Mouse (Mus musculus) neural tube, embryonic 14.5 days (tissue): Measurements from ENCODE around the gene Rab20. TPM values are rescaled to one million over a fixed set of nuclear protein-coding genes. Genes with fewer than 3 reads are reported as not detected.
"Not testable (repeated sequence)": the region's sequence is repeated elsewhere in the genome, so short reads cannot be mapped to it uniquely, and the experiment has no call there.

Experiments used
- ATAC-seq: fragments of 200-750 bp; cut with Nextera tagmentation; 2 replicates; pipeline ENCODE4 v1.8.0; 2017; ENCODE audit warnings: low read depth, mild to moderate bottlenecking, moderate TSS enrichment, moderate library complexity
- H3K27ac ChIP-seq: fragments of 300-500 bp; sonication (generic); 2 replicates; pipeline ENCODE4 v1.5.1; 2014; ENCODE audit warnings: low read depth, mild to moderate bottlenecking, control low read depth, low read length, moderate library complexity, mixed read lengths
- H3K27me3 ChIP-seq: fragments of 300-500 bp; sonication (generic); 2 replicates; pipeline ENCODE4 v1.6.1; 2014; ENCODE audit warnings: low read length; ENCODE audit not compliant: control insufficient read depth, insufficient read depth
- H3K36me3 ChIP-seq: fragments of 300-500 bp; sonication (generic); 2 replicates; pipeline ENCODE4 v1.6.1; 2014; ENCODE audit warnings: low read length, mixed read lengths; ENCODE audit not compliant: control insufficient read depth, insufficient read depth
- H3K4me1 ChIP-seq: fragments of 300-500 bp; sonication (generic); 2 replicates; pipeline ENCODE4 v1.6.1; 2014; ENCODE audit warnings: low read length; ENCODE audit not compliant: control insufficient read depth, insufficient read depth
- H3K4me2 ChIP-seq: fragments of 300-500 bp; sonication (generic); 2 replicates; pipeline ENCODE4 v1.6.1; 2014; ENCODE audit warnings: mild to moderate bottlenecking, low read depth, low read length, control low read depth
- H3K4me3 ChIP-seq: fragments of 300-500 bp; sonication (generic); 2 replicates; pipeline ENCODE4 v1.5.1; 2014; ENCODE audit warnings: low read depth, low read length, control low read depth, mixed read lengths
- H3K9ac ChIP-seq: fragments of 300-500 bp; sonication (generic); replicated peaks from 2 replicates; pipeline ENCODE4 v1.6.1; 2014; ENCODE audit warnings: low read depth, mild to moderate bottlenecking, control low read depth, low read length, mixed read lengths
- H3K9me3 ChIP-seq: fragments of 300-500 bp; sonication (generic); 2 replicates; pipeline ENCODE4 v1.6.1; 2016; ENCODE audit warnings: low read length; ENCODE audit not compliant: control insufficient read depth
- WGBS: fragments of 180-500 bp; shearing (Covaris S2); extraction: QIAGEN DNeasy Blood & Tissue Kit; methylation state at CpG from one replicate; pipeline ENCODE4 v1.1.7; 2014; 5-methylcytosine and 5-hydroxymethylcytosine counted together
- polyA plus RNA-seq: library from polyadenylated mRNA; unstranded; fragments of >200 nt; fragmentation: Nextera tagmentation; extraction: Ambion mirVana; gene quantifications from 2 replicates; pipeline ENCODE4 v1.2.1, GENCODE M21; 2014

The Rab20 gene
- polyA plus RNA-seq, 1 experiment from 2014 or later, result not detected

DNA sequence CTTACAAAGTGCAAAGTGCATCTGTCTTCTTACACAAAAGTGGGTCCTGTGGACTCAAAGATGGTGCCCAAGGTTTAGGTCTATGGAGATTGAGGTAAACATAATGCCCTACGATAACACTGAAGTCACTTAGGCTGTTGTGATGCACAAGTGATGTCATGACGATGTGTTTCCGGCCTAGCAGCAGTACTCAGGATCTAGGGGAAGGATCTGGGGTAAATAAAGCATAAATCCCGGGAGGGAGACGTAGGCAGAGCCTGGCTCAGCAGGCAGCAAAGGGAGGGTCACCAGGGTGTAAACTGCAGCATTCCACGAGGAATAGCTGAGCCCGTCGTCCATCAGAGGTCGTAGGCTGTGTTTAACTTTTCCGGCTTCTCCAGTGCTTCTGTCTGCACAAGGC, 30.4 kb upstream of the Rab20 start:
- no peak for ATAC-seq
- H3K9ac ChIP-seq, result no peak overlapping the region
- peaks cover 56% of the 10 kb centered on the region for H3K36me3 ChIP-seq
- no peak overlapping the region for H3K27ac ChIP-seq
- H3K9me3 ChIP-seq, result no peaks in the 10 kb centered on the region
- H3K4me2 ChIP-seq, result no peak overlapping the region
- no peak overlapping the region for H3K4me3 ChIP-seq
- H3K4me1 ChIP-seq, result no peaks in the 10 kb centered on the region
- no peaks in the 10 kb centered on the region for H3K27me3 ChIP-seq
- WGBS, result 88% methylated on average over 10 of the region's 10 CpGs

DNA sequence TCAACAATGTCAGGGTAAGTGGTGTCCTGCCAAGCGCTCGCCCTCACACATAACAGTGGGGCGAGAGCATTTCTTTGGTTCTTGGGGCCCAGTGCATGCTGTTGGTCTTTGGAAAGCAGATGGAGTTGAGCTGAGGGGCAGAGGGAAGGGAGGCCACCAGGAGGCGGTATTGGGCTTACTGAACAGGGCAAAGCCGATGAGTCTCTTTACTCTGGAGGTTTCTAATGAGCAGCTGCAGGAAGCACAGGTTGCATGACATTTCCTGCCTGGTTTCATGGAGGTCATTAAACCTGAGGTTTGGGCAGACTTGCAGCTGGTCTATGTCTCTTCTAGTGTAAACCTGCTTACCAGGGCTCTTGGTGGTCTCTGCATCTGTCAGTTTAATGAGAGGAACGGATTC, 28.3 kb upstream of the Rab20 start:
- no peaks in the 10 kb centered on the region for H3K9me3 ChIP-seq
- no peak overlapping the region for H3K27ac ChIP-seq
- no peak overlapping the region for H3K4me2 ChIP-seq
- H3K36me3 ChIP-seq, result peaks cover 53% of the 10 kb centered on the region
- 80% methylated on average over 6 of the region's 6 CpGs for WGBS
- H3K4me1 ChIP-seq, result no peaks in the 10 kb centered on the region
- H3K9ac ChIP-seq, result no peak overlapping the region
- ATAC-seq, result no peak
- H3K27me3 ChIP-seq, result no peaks in the 10 kb centered on the region
- no peak overlapping the region for H3K4me3 ChIP-seq

DNA sequence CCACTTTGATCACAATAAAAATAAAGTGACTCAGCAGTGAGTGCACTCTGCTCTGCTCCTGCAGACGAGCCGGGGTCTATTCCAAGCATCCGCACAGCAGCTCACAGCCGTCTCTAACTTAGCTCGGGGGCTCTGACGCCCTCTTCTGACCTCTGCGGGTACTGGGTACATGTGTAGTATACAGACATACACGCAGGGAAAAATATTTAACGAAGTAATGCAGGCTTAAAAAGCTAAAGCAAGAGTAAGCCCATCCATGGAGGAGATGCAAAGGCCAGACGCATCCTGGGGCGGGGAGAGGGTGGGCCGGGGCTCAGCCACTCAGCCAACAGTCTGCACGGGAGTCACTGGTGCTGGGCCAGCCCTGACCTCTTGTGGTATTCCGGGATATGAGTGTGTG, 27.6 kb upstream of the Rab20 start:
- ATAC-seq, result no peak
- H3K9me3 ChIP-seq, result no peaks in the 10 kb centered on the region
- H3K9ac ChIP-seq, result no peak overlapping the region
- no peak overlapping the region for H3K4me3 ChIP-seq
- no peak overlapping the region for H3K27ac ChIP-seq
- no peaks in the 10 kb centered on the region for H3K27me3 ChIP-seq
- no peak overlapping the region for H3K4me2 ChIP-seq
- WGBS, result 88% methylated on average over 14 of the region's 14 CpGs
- H3K4me1 ChIP-seq, result no peaks in the 10 kb centered on the region
- peaks cover 53% of the 10 kb centered on the region for H3K36me3 ChIP-seq

DNA sequence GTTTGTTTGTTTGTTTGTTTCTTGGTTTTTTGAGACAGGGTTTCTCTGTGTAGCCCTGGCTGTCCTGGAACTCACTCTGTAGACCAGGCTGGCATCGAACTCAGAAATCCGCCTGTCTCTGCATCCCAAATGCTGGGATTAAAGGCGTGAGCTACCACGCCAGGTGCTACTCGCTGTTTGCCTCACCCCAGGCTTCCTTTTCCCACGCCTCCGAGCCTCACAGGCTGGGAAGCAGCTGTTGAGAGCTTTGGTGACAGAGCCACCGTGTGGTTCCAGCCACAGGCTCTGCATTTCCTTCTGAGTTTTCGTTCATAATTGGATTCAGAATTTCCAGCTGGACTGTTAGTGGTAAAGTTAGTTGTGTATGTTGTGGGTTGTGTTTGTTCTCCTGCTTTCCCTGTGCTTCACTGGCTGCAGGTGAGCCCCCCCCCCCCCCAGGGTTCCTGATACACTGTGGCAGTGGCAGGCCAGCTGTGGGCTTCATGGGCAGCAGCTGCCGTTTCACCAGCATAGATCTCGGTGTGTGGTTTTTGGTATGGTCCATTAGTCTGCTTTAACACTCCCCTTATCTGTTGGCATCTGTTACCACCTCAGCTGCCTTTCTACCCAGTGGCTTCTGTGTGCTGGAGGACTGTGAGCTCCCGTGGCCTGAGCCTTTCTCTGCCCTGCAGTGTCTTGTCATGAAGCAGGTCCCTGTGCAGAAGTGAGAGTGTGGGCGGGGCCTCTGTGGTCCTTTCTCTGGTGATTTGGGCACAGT, 25.1 kb upstream of the Rab20 start:
- no peak overlapping the region for H3K27ac ChIP-seq
- H3K9ac ChIP-seq, result no peak overlapping the region
- H3K9me3 ChIP-seq, result no peaks in the 10 kb centered on the region
- no peaks in the 10 kb centered on the region for H3K4me1 ChIP-seq
- ATAC-seq, result no peak
- no peaks in the 10 kb centered on the region for H3K27me3 ChIP-seq
- WGBS, result 89% methylated on average over 13 of the region's 13 CpGs
- peaks cover 34% of the 10 kb centered on the region for H3K36me3 ChIP-seq
- no peak overlapping the region for H3K4me3 ChIP-seq
- H3K4me2 ChIP-seq, result no peak overlapping the region

DNA sequence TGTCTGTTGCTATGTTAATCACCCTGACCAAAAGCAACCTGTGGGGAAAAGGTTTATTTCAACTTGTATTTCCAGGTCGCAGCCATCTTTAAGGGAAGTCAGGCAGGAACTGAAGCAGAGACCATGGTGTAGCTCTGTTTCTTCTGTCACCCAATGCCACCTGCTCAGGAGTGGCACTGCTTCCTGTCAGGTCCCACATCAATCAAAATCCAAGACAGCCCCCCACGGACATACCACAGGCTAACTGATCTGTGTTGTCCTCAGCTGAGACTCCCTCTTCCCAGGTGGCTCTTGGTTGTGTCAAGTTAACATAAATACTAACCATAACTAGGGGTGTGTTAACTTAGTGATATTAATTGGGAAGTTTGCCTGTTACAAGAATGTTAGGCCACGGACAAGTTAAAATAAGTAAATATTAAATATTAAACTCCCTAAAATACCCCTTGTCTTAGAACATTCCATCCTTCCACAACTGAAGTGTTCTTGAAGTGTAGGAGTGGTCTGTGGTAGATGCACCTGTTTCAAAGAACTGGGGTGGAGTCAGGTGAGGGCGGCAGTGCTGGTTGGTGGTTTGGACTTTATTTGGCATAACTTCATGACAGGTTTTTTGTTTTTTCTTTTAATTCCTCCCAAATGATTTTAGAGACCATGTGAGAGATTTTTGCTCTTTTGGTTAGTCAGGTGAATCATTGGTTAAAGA, 20.4 kb upstream of the Rab20 start:
- 90% methylated on average over 4 of the region's 4 CpGs for WGBS
- Histone ChIP-seq H3K4me3 (no peak overlapping the region), H3K4me1 (peaks cover 5% of the 10 kb centered on the region), H3K4me2 (no peak overlapping the region), H3K36me3 (peaks cover 9% of the 10 kb centered on the region; the same call in 1 of the 2 replicates), H3K9me3 (no peaks in the 10 kb centered on the region), H3K27ac (no peak overlapping the region), H3K9ac (no peak overlapping the region), H3K27me3 (no peaks in the 10 kb centered on the region)
- no peak for ATAC-seq

DNA sequence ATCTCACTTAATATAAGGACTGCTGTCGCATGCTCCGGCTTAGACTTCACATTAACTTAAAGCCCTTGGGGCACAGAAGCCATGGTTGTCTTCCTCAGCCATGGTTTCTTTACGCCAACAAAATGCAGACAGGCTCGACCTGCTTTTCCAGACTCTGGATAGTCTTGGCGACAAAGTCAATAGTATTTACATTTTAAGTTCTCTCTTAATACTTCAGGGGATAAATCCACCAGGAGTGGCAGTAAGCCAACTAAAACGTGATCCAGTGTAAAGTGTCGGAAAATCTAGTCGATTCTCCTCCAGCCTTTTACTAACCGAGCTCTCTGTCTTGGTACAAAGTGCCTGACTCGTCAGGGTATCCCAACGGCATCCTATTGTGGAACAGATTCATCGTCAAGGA, 19.8 kb upstream of the Rab20 start:
- Histone ChIP-seq H3K4me3 (peak overlapping the region; percentile 84), H3K4me2 (peak overlapping the region; percentile 63), H3K36me3 (peaks cover 4% of the 10 kb centered on the region; the same call in 1 of the 2 replicates), H3K4me1 (peaks cover 5% of the 10 kb centered on the region), H3K9ac (no peak overlapping the region; the same call in 1 of the 2 replicates), H3K27me3 (no peaks in the 10 kb centered on the region), H3K9me3 (no peaks in the 10 kb centered on the region), H3K27ac (0 out of 2 replicates have a peak overlapping the region, but pooled peaks have one; percentile 88)
- no peak for ATAC-seq
- 78% methylated on average over 12 of the region's 12 CpGs for WGBS

DNA sequence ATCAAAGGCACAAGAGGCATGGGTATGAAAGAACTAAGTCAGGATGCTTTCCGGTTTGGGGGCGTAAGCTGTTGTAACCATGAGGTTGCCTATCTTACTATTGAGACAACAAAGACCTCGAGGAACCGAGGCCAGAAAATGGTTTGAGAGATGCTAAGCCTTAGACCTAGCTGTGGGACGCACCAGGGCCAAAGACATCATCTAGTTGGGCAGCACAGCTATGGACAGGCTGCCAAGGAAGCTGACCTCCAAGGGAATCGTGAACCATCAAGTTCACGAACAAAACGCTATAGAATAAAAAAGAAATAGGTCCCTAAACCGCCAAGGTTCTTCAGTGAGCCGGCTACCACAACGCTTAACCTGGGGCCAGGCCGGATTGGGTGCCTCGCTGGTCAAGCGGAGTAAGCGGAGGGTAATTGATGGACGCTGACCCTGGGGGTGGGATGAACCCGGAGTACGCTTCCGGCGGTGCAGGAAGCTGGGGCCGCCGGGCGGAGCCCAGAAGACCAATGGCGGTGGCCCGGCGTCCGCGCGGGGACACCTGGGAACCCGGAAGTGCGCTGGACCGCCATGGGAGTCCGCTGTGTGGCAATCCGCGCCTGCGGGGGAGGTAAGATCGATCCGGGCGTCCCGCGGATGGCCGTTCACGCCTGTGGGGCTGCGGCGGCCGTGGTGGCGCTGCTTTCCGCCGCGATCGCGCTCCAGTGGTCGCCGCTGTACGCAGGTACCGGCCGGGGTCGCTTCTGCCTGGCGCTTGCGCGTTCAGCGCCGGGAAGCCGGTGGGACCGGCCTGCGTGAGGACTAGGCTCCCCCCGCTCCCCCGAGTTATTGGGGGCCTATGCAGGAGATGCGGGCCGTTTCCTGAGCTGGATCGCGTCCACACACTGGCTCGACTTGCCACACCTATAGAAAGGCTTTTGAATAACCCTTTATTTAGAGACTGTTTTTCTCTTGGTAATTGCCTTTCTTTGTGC, 18.8 kb upstream of the Rab20 start, which contains the start of gene Naxd:
TSS of gene Naxd (plus strand) at position 490 of the 974 bp plus-strand sequence.
- Histone ChIP-seq H3K9me3 (no peaks in the 10 kb centered on the region), H3K9ac (peak within 1 kb of the TSS; percentile 84), H3K4me2 (peak within 1 kb of the TSS; percentile 63), H3K27me3 (no peaks in the 10 kb centered on the region), H3K36me3 (no peaks in the 10 kb centered on the region), H3K27ac (peak within 1 kb of the TSS; percentile 88), H3K4me3 (peak within 1 kb of the TSS; percentile 84), H3K4me1 (peaks cover 5% of the 10 kb centered on the region)
- 4% methylated on average over 72 of the region's 73 CpGs for WGBS
- ATAC-seq, result peak; percentile 98

DNA sequence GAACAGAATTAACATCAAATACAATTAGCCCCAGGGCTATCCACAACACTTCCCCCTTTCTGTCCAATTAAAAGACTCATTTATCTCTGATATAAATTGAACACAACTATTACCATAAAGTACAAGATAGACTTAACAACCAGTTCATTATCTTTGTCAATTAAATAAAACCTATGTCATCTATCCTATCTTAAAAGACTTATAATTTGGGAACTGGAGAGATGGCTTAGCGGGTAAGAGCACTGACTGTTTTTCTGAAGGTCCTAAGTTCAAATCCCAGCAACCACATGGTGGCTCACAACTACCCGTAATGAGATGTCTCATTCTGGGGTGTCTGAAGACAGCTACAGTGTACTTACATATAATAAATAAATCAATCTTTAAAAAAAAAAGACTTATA, 13.8 kb upstream of the Rab20 start:
- 88% methylated on average over 2 of the region's 2 CpGs for WGBS
- not testable (repeated sequence) for H3K9me3 ChIP-seq, H3K4me1 ChIP-seq, H3K27me3 ChIP-seq, H3K4me2 ChIP-seq, H3K9ac ChIP-seq, ATAC-seq, H3K4me3 ChIP-seq, H3K27ac ChIP-seq, H3K36me3 ChIP-seq
